ENCODE assay signal across 8 mouse cellular contexts in genomic region chr16:95584751-95585528, GRCm38 (mm10). TPM values are rescaled to one million over a fixed set of nuclear protein-coding genes. Genes with fewer than 3 reads are reported as not detected.
DNase-seq lines count a peak whose midpoint lies in the region; ATAC-seq and TF ChIP-seq lines count a peak whose summit lies in the region.

No protein-coding gene starts in this region.

- H3K4me3 ChIP-seq in liver, embryonic 11.5 days (ENCODE audit: low read depth, low read length) = peak overlapping the region; percentile 43
- H3K4me3 ChIP-seq in forebrain, embryonic 10.5 days = peak overlapping the region; percentile 60
- peak overlapping the region; percentile 53 for H3K4me3 ChIP-seq in limb, embryonic 11.5 days (ENCODE audit: low read depth, low read length)
- peak overlapping the region; percentile 50 for H3K4me3 ChIP-seq in small intestine, adult 2 months (ENCODE audit: low read depth, low read length)
- no peak overlapping the region for H3K4me3 ChIP-seq in cerebellum, adult 2 months (replicated peaks; ENCODE audit: insufficient read depth, low read depth, low read length)

- H3K27ac ChIP-seq in liver, embryonic 11.5 days (ENCODE audit: low read depth, low read length) = no peak overlapping the region
- H3K27ac ChIP-seq in forebrain, embryonic 10.5 days = peak overlapping the region; percentile 22
- no peak overlapping the region; the same call in 1 of the 2 replicates for H3K27ac ChIP-seq in limb, embryonic 11.5 days (replicated peaks; ENCODE audit: low read depth, low read length)
- no peak overlapping the region for H3K27ac ChIP-seq in small intestine, adult 2 months (ENCODE audit: insufficient read depth, low read depth, low read length)
- no peak overlapping the region for H3K27ac ChIP-seq in cerebellum, adult 2 months (ENCODE audit: insufficient read depth, low read length)

- no peaks in the 10 kb centered on the region for H3K36me3 ChIP-seq in liver, embryonic 11.5 days (ENCODE audit: control insufficient read depth, insufficient read depth, low read length)
- no peaks in the 10 kb centered on the region for H3K36me3 ChIP-seq in forebrain, embryonic 10.5 days (replicated peaks)
- no peaks in the 10 kb centered on the region for H3K36me3 ChIP-seq in limb, embryonic 11.5 days (ENCODE audit: control insufficient read depth, insufficient read depth, low read length)
- H3K36me3 ChIP-seq in small intestine, adult 2 months (ENCODE audit: control insufficient read depth, insufficient read depth, low read length) = no peaks in the 10 kb centered on the region

- H3K4me1 ChIP-seq in liver, embryonic 11.5 days (replicated peaks; ENCODE audit: control insufficient read depth, insufficient read depth, low read length) = peaks cover 3% of the 10 kb centered on the region; the same call in 1 of the 2 replicates
- H3K4me1 ChIP-seq in forebrain, embryonic 10.5 days = peaks cover 24% of the 10 kb centered on the region
- peaks cover 21% of the 10 kb centered on the region for H3K4me1 ChIP-seq in limb, embryonic 11.5 days (ENCODE audit: control insufficient read depth, insufficient read depth, low read length)
- peaks cover 7% of the 10 kb centered on the region for H3K4me1 ChIP-seq in small intestine, adult 2 months (ENCODE audit: control insufficient read depth, insufficient read depth, insufficient read length, low read length)
- no peaks in the 10 kb centered on the region for H3K4me1 ChIP-seq in cerebellum, adult 2 months (ENCODE audit: control insufficient read depth, insufficient read depth, low read length)

- TF ChIP-seq CTCF in small intestine, adult 2 months (IDR thresholded peaks at IDR 0.05; ENCODE audit: extremely low read depth, insufficient read length, insufficient replicate concordance, low read depth, low read length) = no peak
- TF ChIP-seq CTCF in cerebellum, adult 2 months (IDR thresholded peaks at IDR 0.05; ENCODE audit: borderline replicate concordance, insufficient read depth, low read depth, low read length) = no peak

- H3K27me3 ChIP-seq in liver, embryonic 11.5 days (replicated peaks; ENCODE audit: control insufficient read depth, insufficient read depth, low read length) = peaks cover 49% of the 10 kb centered on the region
- H3K27me3 ChIP-seq in forebrain, embryonic 10.5 days (ENCODE audit: poor library complexity, severe bottlenecking) = peaks cover 81% of the 10 kb centered on the region
- peaks cover 2% of the 10 kb centered on the region; the same call in 1 of the 2 replicates for H3K27me3 ChIP-seq in limb, embryonic 11.5 days (ENCODE audit: control insufficient read depth, insufficient read depth, low read length)
- H3K27me3 ChIP-seq in small intestine, adult 2 months (ENCODE audit: control insufficient read depth, insufficient read depth, low read length) = peaks cover 23% of the 10 kb centered on the region
- no peaks in the 10 kb centered on the region; the same call in 1 of the 2 replicates for H3K27me3 ChIP-seq in cerebellum, adult 2 months (ENCODE audit: control insufficient read depth, insufficient read depth, low read length)

- H3K9me3 ChIP-seq in liver, embryonic 11.5 days (ENCODE audit: control insufficient read depth, low read length) = no peaks in the 10 kb centered on the region
- H3K9me3 ChIP-seq in forebrain, embryonic 10.5 days = no peaks in the 10 kb centered on the region
- no peaks in the 10 kb centered on the region for H3K9me3 ChIP-seq in limb, embryonic 11.5 days (ENCODE audit: control insufficient read depth, low read length)

- DNase-seq in liver, embryonic 11.5 days (ENCODE audit: low spot score) = peak; percentile 33
- no peak for DNase-seq in liver
- no peak for DNase-seq in forebrain, embryonic 10.5 days (ENCODE audit: extremely low spot score, low spot score)
- peak; percentile 44 for DNase-seq in limb, embryonic 11.5 days (ENCODE audit: low spot score)
- DNase-seq in cerebellum, adult 2 months = no peak
- no peak for DNase-seq in ovary, adult 18-20 months (ENCODE audit: low spot score)
- no peak for DNase-seq in lung, postnatal 36 days

- ATAC-seq in liver, embryonic 11.5 days (replicated peaks; ENCODE audit: low FRiP score) = peak; percentile 41; the same call in 1 of the 2 replicates
- 0 out of 2 replicates have a peak, but pooled peaks have one; percentile 22 for ATAC-seq in limb, embryonic 11.5 days (ENCODE audit: insufficient number of reproducible peaks, low FRiP score, low TSS enrichment, low read depth)

- WGBS in liver, embryonic 11.5 days = 18% methylated on average over 37 of the region's 37 CpGs
- 15% methylated on average over 37 of the region's 37 CpGs for WGBS in forebrain, embryonic 10.5 days
- 9% methylated on average over 37 of the region's 37 CpGs for WGBS in limb, embryonic 11.5 days
- WGBS in small intestine, adult 2 months = 15% methylated on average over 37 of the region's 37 CpGs
- 17% methylated on average over 37 of the region's 37 CpGs for WGBS in cerebellum, adult 2 months

- TF ChIP-seq POLR2A in small intestine, adult 2 months (IDR thresholded peaks at IDR 0.05; ENCODE audit: low read depth, low read length) = no peak
- no peak for TF ChIP-seq POLR2A in cerebellum, adult 2 months (IDR thresholded peaks at IDR 0.05; ENCODE audit: borderline replicate concordance, insufficient read depth, low read length)

- H3K9ac ChIP-seq in liver, embryonic 11.5 days (ENCODE audit: low read depth, low read length) = no peak overlapping the region
- H3K9ac ChIP-seq in limb, embryonic 11.5 days (ENCODE audit: low read length) = peak overlapping the region; percentile 67

- H3K4me2 ChIP-seq in liver, embryonic 11.5 days = peak overlapping the region; percentile 71
- peak overlapping the region; percentile 98 for H3K4me2 ChIP-seq in limb, embryonic 11.5 days (ENCODE audit: low read depth, severe bottlenecking)

RNA-seq across cellular contexts. Expression of gene Erg, which starts 1.5 kb away (rescaled TPM):
- polyA plus RNA-seq in liver, embryonic 11.5 days (2014; fragmentation: Nextera tagmentation; extraction: Ambion mirVana) = 2.2 and 3.8 TPM in 2 replicates
- 1.9 and 2.2 TPM in 2 replicates for polyA plus RNA-seq in forebrain, embryonic 10.5 days (2016; fragmentation: Nextera tagmentation; extraction: Ambion mirVana)
- 5.1 and 8.5 TPM in 2 replicates for polyA plus RNA-seq in limb, embryonic 11.5 days (2014; fragmentation: Nextera tagmentation; extraction: Ambion mirVana)
- 2.9 and 4.2 TPM in 2 replicates for polyA plus RNA-seq in small intestine, adult 2 months (2012; rRNA removed)
- polyA plus RNA-seq in cerebellum, adult 2 months (2012; rRNA removed) = 4.9 and 6.6 TPM in 2 replicates

Comparison
In these comparisons a context has a peak if more than half of its experiments do, and no peak if none do; other contexts are left out.
1. DNase-seq: peak in liver, embryonic 11.5 days (single experiment) and limb, embryonic 11.5 days (single experiment); none in liver (single experiment), forebrain, embryonic 10.5 days (single experiment), cerebellum, adult 2 months (0 of 2), ovary, adult 18-20 months (single experiment) and lung, postnatal 36 days (single experiment).